Mouse (Mus musculus): ENCODE measurements around the gene Lrmda. TPM values are rescaled to one million over a fixed set of nuclear protein-coding genes. Genes with fewer than 3 reads are reported as not detected.

Gene Lrmda
- total RNA-seq, 2 experiments from 2014 or later = 6.4 to 9.6 TPM

DNA sequence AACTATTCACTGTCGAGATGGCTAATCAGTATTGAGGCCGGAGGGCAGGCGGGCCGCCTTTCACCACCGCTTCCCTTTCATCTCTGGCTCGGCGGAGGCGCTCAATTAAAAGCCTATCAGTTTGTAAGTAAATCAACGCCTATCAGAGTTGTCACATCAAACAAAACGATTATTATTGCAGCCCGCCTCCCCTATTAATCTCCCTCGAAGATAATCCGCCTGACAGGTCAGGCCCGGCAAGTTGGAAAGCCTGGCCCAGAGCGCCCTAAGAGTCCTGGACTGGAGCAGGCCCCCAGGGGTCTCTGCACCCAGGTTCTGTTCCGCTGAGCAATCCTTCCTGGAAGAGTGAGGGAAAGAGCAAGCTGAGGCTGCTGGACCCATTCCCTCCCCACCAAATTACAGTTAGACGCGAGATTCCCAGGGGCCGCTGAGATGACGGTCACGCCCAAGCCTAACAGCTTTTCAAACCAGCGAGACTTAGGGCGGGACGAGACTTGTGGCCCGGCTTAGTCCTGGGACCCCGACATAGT lies 28.2 kb upstream of the Lrmda start:
- ATAC-seq (replicated peaks; ENCODE audit: low FRiP score, low TSS enrichment, poor library complexity, severe bottlenecking) = no peak

DNA sequence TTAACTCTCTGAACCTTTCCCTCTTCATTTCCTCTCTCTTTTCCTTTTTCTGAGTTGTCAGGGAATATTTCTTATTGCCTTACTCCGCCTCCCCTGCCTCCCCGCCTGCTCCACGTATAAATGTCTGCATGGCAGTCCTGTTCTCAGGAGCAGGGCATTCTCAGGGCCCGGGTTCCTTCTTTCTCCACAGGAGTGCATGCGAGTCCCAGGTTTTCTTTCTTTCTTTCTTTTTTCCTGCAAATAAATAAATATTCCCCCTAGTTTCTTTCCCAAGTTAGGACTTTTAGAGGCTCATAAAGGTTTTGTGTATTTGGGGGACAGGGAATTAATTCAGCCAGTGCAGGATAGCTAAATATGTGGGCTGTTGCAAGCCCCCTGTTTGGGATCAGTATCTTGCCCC lies 27.7 kb upstream of the Lrmda start:
- no peak for ATAC-seq (replicated peaks; ENCODE audit: low FRiP score, low TSS enrichment, poor library complexity, severe bottlenecking)

DNA sequence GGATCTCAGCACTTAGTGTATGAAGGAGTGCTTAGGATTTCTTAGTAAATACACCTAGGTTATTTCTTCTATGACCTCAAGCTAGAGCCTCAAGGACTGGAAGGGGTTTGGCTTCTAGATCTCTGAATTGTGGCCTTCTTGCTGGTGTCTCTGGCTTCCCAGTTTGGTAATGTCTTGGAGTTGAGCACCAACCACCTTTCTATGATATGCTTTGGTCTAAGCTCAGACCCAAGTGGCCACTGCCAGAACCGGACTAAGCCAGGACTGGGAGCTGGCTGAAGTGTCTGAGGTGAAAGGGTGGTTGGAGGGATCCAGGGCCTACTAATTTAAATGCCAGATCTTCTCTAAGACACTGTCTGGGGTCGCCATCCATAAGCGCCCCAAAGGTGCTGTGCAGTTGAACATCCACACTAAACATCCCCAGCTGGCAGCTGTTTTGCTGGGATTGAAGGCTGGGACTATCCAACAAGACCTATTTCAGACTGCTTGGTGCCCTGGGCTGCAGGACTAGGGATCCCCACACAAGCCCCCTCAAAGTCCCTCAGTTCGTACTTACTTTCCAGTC lies 27.1 kb upstream of the Lrmda start:
- no peak for ATAC-seq (replicated peaks; ENCODE audit: low FRiP score, low TSS enrichment, poor library complexity, severe bottlenecking)

DNA sequence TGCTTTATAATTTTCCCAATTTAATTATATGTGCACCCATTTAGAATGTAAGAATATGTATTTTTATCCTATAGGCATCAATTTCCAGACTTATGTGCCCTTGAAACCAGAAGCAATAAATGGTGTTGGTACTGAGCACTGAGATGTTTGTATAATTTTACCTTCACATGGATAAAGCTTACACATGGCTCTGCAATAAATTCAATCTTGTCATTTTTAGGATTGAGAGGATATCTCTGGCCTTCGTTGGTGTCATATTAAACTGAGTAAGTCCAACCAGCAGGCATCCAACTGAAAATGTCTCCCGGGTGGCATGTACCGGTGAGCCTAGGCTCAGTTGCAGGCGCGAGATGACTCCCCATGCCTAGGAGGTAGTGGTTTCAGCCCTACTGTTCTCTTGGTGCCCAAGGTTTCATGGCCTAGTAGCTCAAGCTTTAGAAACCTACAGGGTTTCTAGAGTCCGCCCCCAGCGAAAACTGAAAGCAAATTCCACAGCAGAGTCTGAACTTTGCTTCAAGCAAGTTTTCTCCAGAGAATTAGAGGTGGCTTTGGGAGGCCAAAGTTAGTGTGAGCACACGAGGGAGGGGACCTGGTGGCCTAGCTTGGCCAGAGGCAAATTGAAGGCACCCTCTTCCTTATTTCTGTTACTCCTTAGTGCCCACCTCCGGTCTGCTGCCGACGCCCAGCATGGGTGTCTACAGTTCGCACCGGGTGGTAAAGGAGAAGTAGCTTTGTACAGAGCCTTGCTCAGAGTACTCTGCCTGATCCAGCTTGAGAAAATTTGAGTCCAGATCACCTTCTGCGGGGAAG lies 26.1 kb upstream of the Lrmda start:
- ATAC-seq (replicated peaks; ENCODE audit: low FRiP score, low TSS enrichment, poor library complexity, severe bottlenecking) = 0 out of 2 replicates have a peak, but pooled peaks have one; percentile 32

DNA sequence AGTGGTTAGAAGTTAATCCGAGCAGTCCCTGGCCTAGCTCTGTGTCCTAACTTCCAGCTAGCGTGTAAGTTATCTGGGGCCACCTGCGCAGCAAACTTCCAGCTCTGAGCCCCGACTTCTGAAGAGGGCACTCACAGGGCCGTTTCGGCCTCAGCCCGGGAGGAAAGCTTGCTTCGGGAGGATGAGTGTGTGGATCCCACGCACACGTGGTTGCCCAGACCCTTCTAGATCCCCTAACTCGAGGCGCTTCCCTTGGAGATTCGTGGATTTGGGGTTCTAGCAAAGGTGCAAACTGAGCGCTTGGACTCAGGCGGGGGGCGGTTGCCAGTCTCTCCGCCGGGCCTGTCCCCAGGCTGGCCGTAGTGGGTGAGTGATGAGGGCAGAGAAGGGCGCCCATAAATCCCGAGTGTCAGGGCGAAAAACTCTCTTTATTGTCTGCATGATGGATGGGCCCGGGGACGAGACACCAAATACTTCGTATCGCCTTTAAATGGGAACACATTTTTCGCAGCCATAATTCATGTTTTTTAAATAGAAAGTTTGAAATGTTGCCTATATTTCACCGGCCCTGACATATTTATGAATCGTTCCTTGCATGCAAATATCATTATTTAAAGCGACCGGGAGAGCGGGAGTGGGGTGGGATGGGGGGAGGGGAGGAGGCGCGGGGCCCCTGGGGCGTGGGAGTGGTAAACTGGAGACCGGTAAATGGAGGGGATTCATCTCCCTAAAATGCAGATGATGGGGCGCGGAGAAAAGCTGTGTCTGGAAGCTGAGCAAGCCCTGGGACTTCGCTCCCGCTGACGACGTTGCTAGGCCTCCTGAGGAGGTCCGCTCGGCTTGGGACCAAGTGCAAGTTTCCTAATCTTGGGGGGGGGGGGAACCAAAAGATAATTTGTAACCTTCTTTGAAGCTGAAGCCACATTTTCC lies 25.2 kb upstream of the Lrmda start:
- ATAC-seq (replicated peaks; ENCODE audit: low FRiP score, low TSS enrichment, poor library complexity, severe bottlenecking) = peak; percentile 23; the same call in 1 of the 2 replicates

DNA sequence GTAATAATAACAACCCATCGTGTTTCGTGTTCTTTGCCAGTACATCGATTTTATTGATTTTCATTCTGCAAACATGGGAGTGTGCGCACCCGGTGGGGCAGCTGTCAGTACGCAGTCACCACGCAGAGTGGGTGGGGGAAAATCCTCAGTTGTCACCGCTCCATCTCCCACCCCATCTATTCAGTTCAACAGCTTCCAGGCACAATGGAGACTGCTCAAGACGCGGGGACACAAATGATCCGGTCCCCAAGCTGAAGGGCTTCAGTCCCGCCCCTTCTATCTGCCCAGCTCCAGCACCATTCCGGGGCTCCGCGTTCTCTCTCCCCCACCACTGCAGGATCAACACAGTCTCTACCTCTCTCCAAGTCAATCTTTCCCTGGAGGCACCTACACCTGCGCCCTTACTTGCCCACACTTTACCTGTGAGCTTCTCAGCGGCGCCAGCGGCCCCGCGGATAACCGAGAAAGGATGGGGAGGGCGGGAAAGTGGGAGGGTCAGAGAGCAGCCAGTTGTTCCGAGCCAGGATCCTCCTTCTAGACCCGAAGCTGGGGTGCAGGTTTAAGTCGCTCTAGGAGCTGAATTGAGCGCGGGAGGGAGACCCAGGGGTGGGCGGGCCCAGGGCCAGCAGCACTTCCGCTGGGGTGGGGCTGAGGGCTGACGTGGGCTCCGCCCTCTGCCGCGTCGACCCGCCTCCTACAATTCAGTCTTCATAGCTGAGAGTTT lies 24.3 kb upstream of the Lrmda start:
- peak; percentile 91 for ATAC-seq (replicated peaks; ENCODE audit: low FRiP score, low TSS enrichment, poor library complexity, severe bottlenecking)

DNA sequence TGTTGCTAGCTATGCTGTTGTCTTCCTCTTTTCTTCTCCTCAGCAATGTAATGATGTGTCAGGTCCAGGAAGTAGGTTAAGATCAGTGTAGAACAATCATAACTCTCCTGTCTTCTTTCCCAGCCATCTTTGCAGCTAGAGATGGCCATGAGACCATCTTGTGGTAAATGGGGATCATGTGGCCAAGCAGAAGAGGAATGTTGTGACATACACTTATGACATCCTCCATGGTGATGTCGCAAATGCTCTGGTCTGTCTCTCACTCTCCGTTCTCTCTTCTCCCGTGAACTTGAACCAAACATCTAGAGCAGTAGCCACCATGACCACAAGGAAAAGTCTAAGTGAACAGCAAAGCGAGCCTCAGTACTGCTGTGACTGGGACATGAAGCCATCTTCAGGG lies 19.9 kb upstream of the Lrmda start:
- ATAC-seq (replicated peaks; ENCODE audit: low FRiP score, low TSS enrichment, poor library complexity, severe bottlenecking) = no peak

DNA sequence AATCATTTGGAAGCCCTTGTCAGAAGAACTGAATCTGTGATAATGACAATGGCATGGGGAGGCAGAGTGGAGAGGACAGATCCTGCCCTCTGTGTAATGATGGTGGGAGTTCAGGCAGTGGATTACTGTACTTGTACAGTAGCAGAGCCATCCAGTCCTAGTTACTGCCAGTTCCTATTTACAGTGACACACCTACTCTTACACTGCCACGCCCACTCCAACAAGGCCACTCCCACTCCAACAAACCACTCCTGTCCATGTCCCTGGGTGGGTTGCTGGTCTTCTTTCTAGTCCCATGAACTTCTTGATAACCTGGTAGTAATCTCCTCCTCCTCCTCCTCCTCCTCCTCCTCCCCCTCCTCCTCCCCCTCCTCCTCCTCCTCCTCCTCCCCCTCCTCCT lies 16.3 kb upstream of the Lrmda start:
- ATAC-seq (replicated peaks; ENCODE audit: low FRiP score, low TSS enrichment, poor library complexity, severe bottlenecking) = no peak

DNA sequence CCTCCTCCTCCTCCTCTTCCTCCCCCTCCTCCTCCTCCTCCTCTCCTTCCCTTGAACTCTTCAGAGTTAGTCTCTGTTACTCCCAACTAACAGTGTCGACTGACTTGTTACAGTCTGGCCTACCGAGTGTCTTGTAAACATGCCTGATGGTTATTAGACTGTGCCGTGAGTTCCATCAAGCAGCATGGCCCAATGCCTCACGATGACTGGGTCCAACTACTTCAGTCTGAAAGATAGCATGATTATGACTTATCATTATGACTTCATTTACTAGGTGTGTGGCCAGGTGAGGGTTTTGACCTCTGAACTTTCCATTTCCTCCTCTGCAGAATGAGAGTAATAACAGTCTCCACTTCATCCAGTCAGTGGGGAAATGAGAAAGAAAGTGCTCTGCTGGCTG lies 15.9 kb upstream of the Lrmda start:
- ATAC-seq (replicated peaks; ENCODE audit: low FRiP score, low TSS enrichment, poor library complexity, severe bottlenecking) = no peak

DNA sequence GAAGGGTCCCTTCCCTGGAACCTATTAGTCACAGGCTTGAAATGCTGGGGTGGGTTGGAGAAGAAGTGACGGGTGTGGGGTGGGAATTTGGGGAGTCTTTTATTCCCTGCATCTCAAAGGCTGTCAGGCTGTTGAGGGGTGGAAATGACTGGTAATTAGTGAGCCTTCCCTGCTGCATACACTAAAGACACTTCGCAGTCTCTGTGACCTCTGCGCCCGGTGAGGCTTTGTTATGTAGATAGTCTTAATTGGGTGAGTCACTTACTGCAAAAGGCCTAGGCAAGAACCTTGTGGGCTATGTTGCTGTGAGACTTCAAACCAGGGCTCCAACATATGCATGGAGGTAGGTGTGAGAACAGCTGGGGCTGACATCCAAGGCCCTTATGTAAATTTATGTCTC lies 14.6 kb upstream of the Lrmda start:
- ATAC-seq (replicated peaks; ENCODE audit: low FRiP score, low TSS enrichment, poor library complexity, severe bottlenecking) = no peak

DNA sequence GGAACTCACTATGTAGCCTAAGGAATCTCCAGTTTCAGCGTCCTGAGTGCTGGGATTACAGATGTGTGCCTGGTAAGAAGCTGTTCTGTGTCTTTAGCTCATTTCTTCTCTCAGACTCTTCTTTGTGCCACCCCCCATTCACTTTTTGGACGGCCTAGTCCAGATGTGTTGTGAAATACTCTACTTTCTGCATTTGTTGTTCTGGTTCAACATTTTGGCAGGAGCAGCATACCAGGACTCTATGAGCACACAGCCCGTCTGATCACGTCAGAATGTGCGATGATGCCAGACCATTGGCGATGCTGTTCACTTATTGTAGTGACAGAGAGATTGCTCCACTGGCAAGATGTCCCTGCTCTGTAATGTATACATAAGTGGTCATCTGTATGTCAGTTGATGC lies 12.5 kb upstream of the Lrmda start:
- no peak for ATAC-seq (replicated peaks; ENCODE audit: low FRiP score, low TSS enrichment, poor library complexity, severe bottlenecking)

DNA sequence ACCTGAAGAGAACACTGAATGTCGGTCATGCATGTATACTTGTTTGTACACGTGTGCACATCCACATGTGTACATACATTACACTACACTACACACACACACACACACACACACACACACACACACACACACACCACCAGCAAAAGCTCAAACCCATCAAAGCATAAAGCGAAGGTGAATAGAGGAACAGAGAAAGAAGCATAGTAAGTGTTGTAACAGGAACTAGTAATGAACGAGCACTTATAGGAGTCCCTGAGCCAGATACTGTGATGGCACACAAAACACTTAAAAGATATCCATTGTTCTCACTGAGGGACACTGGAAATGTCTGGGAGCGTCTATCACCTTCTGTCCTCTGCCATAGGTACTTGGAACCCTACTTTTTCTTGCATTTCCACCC lies 5.2 kb upstream of the Lrmda start:
- ATAC-seq (replicated peaks; ENCODE audit: low FRiP score, low TSS enrichment, poor library complexity, severe bottlenecking) = no peak

DNA sequence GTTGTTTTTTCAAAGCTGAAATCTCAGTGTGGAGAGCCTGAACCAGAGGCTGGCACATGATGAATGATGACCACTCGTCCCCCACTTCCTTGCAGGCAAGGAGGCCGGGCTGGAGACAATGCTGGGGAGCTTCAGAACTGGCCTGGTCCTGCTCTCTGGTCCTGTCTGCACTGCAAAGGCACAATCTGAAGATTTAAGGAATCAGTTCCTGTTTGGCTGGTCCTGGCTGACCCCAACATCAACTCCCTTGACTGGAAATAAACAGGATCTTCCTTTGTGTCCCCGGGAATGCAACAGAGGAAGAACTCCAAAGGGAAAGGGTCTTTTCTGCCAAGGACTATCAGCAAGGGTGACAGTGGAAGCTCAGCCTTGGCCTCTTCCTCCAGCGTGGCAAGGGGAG lies 4.7 kb upstream of the Lrmda start:
- no peak for ATAC-seq (replicated peaks; ENCODE audit: low FRiP score, low TSS enrichment, poor library complexity, severe bottlenecking)

DNA sequence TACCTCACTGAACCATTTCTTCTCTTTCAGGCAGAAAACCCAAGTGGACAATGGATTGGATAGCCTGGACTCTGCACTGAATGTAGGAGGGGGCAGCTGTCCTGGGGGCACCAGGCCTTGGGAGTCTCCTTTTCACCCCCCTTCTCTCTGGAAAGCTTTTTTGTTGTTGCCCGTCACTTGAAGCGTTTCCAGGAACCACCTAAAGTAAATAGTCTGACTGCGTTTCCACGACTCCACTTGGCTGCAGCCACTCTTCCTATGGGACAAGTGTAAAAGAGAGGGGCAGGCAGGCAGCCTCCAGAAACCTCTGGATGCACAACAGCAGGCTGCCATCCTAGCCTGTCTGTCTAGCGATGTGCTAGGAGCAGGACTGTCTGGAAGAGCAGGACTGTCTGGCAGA lies 2.5 kb upstream of the Lrmda start:
- ATAC-seq (replicated peaks; ENCODE audit: low FRiP score, low TSS enrichment, poor library complexity, severe bottlenecking) = no peak

DNA sequence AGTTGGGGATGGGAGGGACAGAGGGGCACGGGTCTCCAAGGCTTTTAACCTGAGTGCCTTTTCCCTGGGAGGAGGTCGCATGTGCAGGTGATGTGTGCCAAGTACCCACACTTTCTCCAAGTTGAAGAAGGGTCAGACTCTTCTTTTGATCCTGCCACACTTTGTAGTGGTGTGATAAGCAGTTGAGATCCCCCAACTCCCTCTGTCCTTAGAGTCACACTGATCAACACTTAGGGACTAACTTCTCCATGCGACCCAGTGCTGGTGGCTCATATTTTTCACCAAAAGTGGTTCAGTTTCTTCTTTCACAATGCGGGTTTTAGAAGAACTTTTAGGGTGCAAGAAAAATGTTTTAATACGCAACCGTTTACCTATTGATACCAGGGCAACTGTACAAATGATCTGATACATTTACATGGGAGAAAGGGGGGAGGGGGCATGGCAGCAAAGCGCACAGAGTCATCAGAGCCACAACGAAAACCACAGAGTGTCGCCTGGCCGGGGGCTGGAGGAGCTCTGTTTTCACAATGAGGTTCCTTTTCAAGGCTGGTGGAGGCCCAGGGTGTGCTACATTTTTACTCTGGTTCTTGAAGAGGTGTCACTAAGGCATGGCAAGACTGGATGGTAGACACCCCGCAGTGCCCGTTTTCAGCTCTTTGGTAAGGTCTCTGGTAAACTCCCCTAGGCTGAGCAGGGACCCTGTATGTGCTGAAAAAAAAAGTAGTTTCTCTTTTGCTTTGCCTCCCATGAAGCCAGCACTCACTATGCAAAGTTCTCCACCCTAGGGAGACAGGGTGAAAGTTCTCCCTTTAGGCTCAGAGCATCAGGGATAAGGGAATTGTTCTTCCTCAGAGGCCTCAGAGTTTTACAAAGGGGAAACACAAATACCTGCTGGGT lies 685 bp downstream of the Lrmda start:
- peak; percentile 25 for ATAC-seq (replicated peaks; ENCODE audit: low FRiP score, low TSS enrichment, poor library complexity, severe bottlenecking)

DNA sequence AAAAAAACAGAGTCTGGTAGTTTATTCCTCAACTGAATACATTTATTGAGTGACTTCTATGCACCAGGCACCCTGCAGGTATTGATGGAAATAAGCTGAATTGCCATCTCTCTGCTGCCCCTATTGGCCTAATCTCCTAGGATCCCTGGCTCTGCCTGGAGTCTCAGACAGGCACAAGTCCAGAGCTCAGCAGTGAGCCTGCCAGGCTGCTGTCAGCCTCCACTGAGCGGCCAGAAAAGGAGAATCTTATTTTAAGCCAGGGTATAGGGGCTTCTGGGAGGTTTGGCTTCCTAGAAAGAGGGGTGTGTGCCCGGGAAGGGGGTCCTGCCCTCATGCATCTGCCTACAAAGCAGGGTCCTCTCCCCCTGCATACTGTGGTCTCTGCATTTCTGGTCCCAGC lies 1.4 kb downstream of the Lrmda start:
- peak; percentile 82 for ATAC-seq (replicated peaks; ENCODE audit: low FRiP score, low TSS enrichment, poor library complexity, severe bottlenecking)

DNA sequence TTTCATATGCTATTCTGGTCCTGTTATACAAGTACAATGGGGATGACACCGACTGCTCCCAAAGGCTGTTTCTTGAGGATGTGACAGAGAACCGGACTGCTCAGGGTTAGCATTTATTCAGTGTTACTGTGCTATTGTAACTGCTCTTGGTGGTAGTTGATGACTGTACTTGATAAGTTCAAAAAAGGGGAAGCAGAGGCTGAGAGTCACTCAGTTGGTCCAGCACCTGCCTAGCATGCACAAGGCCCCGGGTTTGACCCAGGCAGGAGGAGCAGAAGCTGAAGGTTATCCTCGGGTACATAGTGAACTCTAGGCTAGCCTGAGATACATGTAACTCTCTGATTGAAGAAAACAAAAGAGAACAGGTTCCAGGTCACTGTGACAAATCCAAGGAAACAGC lies 4.0 kb downstream of the Lrmda start:
- ATAC-seq (replicated peaks; ENCODE audit: low FRiP score, low TSS enrichment, poor library complexity, severe bottlenecking) = no peak

DNA sequence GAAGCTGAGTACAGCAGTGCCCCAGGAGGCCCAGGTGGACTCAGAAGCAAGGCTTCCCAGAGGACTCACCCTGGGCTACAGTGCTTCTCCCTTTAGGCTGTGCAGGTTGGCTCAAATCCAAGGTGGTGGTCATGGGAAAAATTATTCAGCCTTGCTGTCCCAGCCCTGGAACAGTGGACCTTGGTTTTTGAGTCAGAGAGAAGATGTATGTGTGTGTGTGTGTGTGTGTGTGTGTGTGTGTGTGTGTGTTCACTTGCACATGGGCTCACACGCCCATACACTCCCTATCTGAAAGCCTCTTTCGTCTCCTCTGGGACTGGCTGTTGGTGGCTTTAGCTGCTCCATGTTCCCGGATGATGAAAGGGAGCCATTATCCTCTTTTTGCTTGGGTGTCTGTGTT lies 16.4 kb downstream of the Lrmda start:
- ATAC-seq (replicated peaks; ENCODE audit: low FRiP score, low TSS enrichment, poor library complexity, severe bottlenecking) = no peak

DNA sequence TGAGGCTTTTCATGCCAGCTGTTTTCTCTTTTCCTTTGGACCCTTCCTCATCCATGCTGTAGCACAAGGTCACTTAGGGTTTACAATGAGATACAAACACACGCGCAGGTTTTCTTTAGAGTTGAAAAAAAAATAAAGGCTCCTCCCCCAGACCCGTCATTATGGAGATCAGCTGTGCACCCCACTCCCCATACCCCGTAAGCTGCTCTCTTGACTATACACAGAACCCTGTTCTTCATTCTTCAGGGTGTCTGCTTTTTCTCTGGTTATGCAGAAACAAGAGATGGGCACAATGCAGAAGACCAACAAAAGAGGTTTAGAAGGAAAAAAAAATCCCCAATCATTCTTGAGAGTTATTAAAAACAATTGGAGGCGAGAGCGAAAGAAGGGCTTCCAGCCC lies 16.8 kb downstream of the Lrmda start:
- ATAC-seq (replicated peaks; ENCODE audit: low FRiP score, low TSS enrichment, poor library complexity, severe bottlenecking) = no peak
